Mouse (Mus musculus): Measurements from ENCODE around the gene 2210016L21Rik. TPM values are rescaled to one million over a fixed set of nuclear protein-coding genes. Genes with fewer than 3 reads are reported as not detected.
"Not testable (repeated sequence)": the region's sequence is repeated elsewhere in the genome, so short reads cannot be mapped to it uniquely, and the experiment has no call there.

The 2210016L21Rik gene
- total RNA-seq, 1 experiment: 16.7 TPM

DNA sequence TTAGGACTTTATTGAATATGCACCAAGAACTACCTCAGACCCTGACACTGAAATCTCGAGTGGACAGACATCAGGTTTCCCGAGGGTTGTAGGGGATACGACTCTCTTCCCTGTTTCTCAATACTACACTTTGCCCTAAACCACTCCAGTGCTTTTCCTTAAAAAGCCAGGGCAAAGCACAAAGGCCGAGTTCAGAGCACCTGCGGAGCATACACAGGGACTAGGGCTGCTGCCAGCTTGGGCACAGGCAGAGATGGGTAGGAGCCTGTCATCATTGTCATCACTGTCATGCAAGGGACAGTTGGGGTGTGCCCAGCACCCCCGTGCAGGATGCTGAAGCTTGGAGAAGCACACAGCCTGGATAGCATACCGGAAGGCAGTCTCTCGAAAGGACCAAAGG lies 8.8 kb upstream of the 2210016L21Rik start:
- TF ChIP-seq MAFK (IDR thresholded peaks at IDR 0.05; ENCODE audit: insufficient read depth, low read depth, low read length) (no peak), ZNF384 (IDR thresholded peaks at IDR 0.05; ENCODE audit: low read depth, low read length) (no peak), CHD2 (IDR thresholded peaks at IDR 0.05; ENCODE audit: low read depth, low read length) (no peak), HCFC1 (IDR thresholded peaks at IDR 0.05; ENCODE audit: borderline replicate concordance, insufficient read depth, low read length) (no peak), ZC3H11A (IDR thresholded peaks at IDR 0.05; ENCODE audit: borderline replicate concordance, low read depth, low read length) (no peak)
- no peak for DNase-seq (ENCODE audit: low read depth, low spot score)
- H3K4me3 ChIP-seq (ENCODE audit: insufficient read depth in 1 of 2, low read depth in 1 of 2, low read length in 2 of 2, poor library complexity in 1 of 2, severe bottlenecking in 1 of 2): no peak overlapping the region
- no peak overlapping the region for H3K9ac ChIP-seq (ENCODE audit: insufficient read depth, low read depth, low read length, poor library complexity, severe bottlenecking)
- in situ Hi-C loops (cut with MboI; ENCODE audit: low sequenced_read_pairs in 2 of 2, unreplicated experiment in 2 of 2): no loop called here
- H3K27ac ChIP-seq (ENCODE audit: insufficient read depth, low read depth, low read length, poor library complexity, severe bottlenecking): no peak overlapping the region
- H3K9me3 ChIP-seq (ENCODE audit: control insufficient read depth, insufficient read depth, low read depth, low read length): no peaks in the 10 kb centered on the region
- H3K4me1 ChIP-seq (ENCODE audit: control insufficient read depth in 2 of 2, insufficient read depth in 2 of 2, low read length in 2 of 2, poor library complexity in 1 of 2): peaks cover 8 to 20% of the 10 kb centered on the region in 2 experiments; a peak in 3 of 4 replicates
- H3K36me3 ChIP-seq (ENCODE audit: control insufficient read depth, insufficient read depth, low read length, poor library complexity, severe bottlenecking): no peaks in the 10 kb centered on the region

GRCm38 (mm10) chr5:114935838-114936237 lies 6.1 kb upstream of the 2210016L21Rik start:
- Histone ChIP-seq H3K36me3 (ENCODE audit: control insufficient read depth, insufficient read depth, low read length, poor library complexity, severe bottlenecking) (no peaks in the 10 kb centered on the region), H3K9ac (ENCODE audit: insufficient read depth, low read depth, low read length, poor library complexity, severe bottlenecking) (no peak overlapping the region), H3K9me3 (ENCODE audit: control insufficient read depth, insufficient read depth, low read depth, low read length) (no peaks in the 10 kb centered on the region), H3K27ac (ENCODE audit: insufficient read depth, low read depth, low read length, poor library complexity, severe bottlenecking) (no peak overlapping the region), H3K4me3 (ENCODE audit: insufficient read depth in 1 of 2, low read depth in 1 of 2, low read length in 2 of 2, poor library complexity in 1 of 2, severe bottlenecking in 1 of 2) (no peak overlapping the region), H3K4me1 (ENCODE audit: control insufficient read depth in 2 of 2, insufficient read depth in 2 of 2, low read length in 2 of 2, poor library complexity in 1 of 2) (peaks cover 8 to 20% of the 10 kb centered on the region in 2 experiments; a peak in 3 of 4 replicates)
- DNase-seq (ENCODE audit: low read depth, low spot score): no peak
- TF ChIP-seq HCFC1 (IDR thresholded peaks at IDR 0.05; ENCODE audit: borderline replicate concordance, insufficient read depth, low read length): no peak
- TF ChIP-seq ZNF384 (IDR thresholded peaks at IDR 0.05; ENCODE audit: low read depth, low read length): no peak
- in situ Hi-C loops (cut with MboI; ENCODE audit: low sequenced_read_pairs in 2 of 2, unreplicated experiment in 2 of 2): no loop called here

DNA sequence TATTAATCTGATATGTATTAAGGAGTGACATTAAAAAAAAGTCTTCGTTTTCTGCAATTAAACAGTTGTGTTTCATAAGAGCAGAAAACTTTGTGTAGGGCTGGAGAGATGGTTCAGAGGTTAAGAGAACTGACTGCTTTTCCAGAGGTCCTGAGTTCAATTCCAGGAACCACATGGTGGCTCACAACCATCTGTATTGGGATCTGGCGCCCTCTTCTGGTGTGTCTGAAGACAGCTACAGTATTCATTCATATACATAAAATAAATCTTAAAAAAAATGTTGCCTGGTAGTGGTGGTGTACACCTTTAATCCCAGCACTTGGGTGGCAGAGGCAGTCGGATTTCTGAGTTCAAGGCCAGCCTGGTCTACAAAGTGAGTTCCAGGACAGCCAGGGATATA lies 820 bp upstream of the 2210016L21Rik start:
- H3K9ac ChIP-seq (ENCODE audit: insufficient read depth, low read depth, low read length, poor library complexity, severe bottlenecking); DNase-seq (ENCODE audit: low read depth, low spot score); H3K9me3 ChIP-seq (ENCODE audit: control insufficient read depth, insufficient read depth, low read depth, low read length); in situ Hi-C loops (cut with MboI; ENCODE audit: low sequenced_read_pairs in 2 of 2, unreplicated experiment in 2 of 2); H3K4me3 ChIP-seq (ENCODE audit: insufficient read depth in 1 of 2, low read depth in 1 of 2, low read length in 2 of 2, poor library complexity in 1 of 2, severe bottlenecking in 1 of 2); H3K36me3 ChIP-seq (ENCODE audit: control insufficient read depth, insufficient read depth, low read length, poor library complexity, severe bottlenecking); H3K27ac ChIP-seq (ENCODE audit: insufficient read depth, low read depth, low read length, poor library complexity, severe bottlenecking): not testable (repeated sequence)
- H3K4me1 ChIP-seq (ENCODE audit: control insufficient read depth in 2 of 2, insufficient read depth in 2 of 2, low read length in 2 of 2, poor library complexity in 1 of 2): peaks cover 8 to 11% of the 10 kb centered on the region in 2 experiments; a peak in 3 of 4 replicates

DNA sequence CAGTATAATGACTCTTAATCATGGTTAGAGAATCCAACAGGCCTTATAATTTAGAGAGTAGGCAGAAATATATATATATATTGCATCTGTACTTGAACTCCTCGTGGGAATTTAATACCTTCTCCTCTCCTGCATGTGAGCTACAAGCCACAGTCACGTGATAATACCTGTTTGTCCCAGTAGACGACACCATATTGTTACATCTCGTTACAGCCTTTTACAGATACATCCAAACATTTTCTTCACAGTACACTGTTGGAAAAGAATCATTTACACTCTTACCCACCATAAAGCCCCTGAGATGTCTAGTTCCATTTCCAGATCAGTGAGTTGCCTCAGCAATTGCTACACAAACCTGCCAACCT lies 790 bp downstream of the 2210016L21Rik start:
- no peaks in the 10 kb centered on the region for H3K9me3 ChIP-seq (ENCODE audit: control insufficient read depth, insufficient read depth, low read depth, low read length)
- peaks cover 0 to 3% of the 10 kb centered on the region in 2 experiments; a peak in 2 of 4 replicates for H3K4me1 ChIP-seq (ENCODE audit: control insufficient read depth in 2 of 2, insufficient read depth in 2 of 2, low read length in 2 of 2, poor library complexity in 1 of 2)
- TF ChIP-seq HCFC1 (IDR thresholded peaks at IDR 0.05; ENCODE audit: borderline replicate concordance, insufficient read depth, low read length) (no peak), CHD2 (IDR thresholded peaks at IDR 0.05; ENCODE audit: low read depth, low read length) (no peak)
- peak overlapping the region; percentile 91 to 97 for H3K4me3 ChIP-seq (ENCODE audit: insufficient read depth in 1 of 2, low read depth in 1 of 2, low read length in 2 of 2, poor library complexity in 1 of 2, severe bottlenecking in 1 of 2)
- H3K27ac ChIP-seq (ENCODE audit: insufficient read depth, low read depth, low read length, poor library complexity, severe bottlenecking): no peak overlapping the region
- in situ Hi-C loops (cut with MboI; ENCODE audit: low sequenced_read_pairs in 2 of 2, unreplicated experiment in 2 of 2): no loop called here
- peaks cover 23% of the 10 kb centered on the region for H3K36me3 ChIP-seq (ENCODE audit: control insufficient read depth, insufficient read depth, low read length, poor library complexity, severe bottlenecking)
- peak overlapping the region; percentile 94 for H3K9ac ChIP-seq (ENCODE audit: insufficient read depth, low read depth, low read length, poor library complexity, severe bottlenecking)
- no peak for DNase-seq (ENCODE audit: low read depth, low spot score)

DNA sequence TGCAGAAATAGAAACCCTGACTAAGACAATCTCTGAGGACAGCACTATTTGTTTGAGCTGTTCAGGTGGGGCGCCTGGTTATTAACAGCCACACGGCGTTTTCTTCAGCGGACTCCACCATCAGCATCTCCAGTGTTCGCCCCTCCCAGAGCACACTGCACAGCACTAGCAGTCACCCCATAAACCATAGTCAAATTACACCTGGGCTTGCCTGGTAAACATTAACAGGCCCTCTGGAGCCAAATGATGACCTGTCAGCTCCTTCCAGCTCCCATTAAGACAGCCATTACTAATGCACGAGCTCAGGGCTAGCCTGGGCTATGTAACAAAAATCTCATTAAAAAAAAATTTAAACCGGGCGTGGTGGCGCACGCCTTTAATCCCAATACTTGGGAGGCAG lies 3.1 kb downstream of the 2210016L21Rik start:
- DNase-seq (ENCODE audit: low read depth, low spot score): no peak
- no peak for TF ChIP-seq HCFC1 (IDR thresholded peaks at IDR 0.05; ENCODE audit: borderline replicate concordance, insufficient read depth, low read length)
- no peak for TF ChIP-seq ZNF384 (IDR thresholded peaks at IDR 0.05; ENCODE audit: low read depth, low read length)
- TF ChIP-seq MAFK (IDR thresholded peaks at IDR 0.05; ENCODE audit: insufficient read depth, low read depth, low read length): no peak
- TF ChIP-seq CHD2 (IDR thresholded peaks at IDR 0.05; ENCODE audit: low read depth, low read length): no peak
- TF ChIP-seq ZC3H11A (IDR thresholded peaks at IDR 0.05; ENCODE audit: borderline replicate concordance, low read depth, low read length): no peak
- peaks cover 41% of the 10 kb centered on the region for H3K36me3 ChIP-seq (ENCODE audit: control insufficient read depth, insufficient read depth, low read length, poor library complexity, severe bottlenecking)
- no peak overlapping the region for H3K9ac ChIP-seq (ENCODE audit: insufficient read depth, low read depth, low read length, poor library complexity, severe bottlenecking)
- H3K4me1 ChIP-seq (ENCODE audit: control insufficient read depth in 2 of 2, insufficient read depth in 2 of 2, low read length in 2 of 2, poor library complexity in 1 of 2): peaks cover 0 to 3% of the 10 kb centered on the region in 2 experiments; a peak in 2 of 4 replicates
- no peaks in the 10 kb centered on the region for H3K9me3 ChIP-seq (ENCODE audit: control insufficient read depth, insufficient read depth, low read depth, low read length)
- in situ Hi-C loops (cut with MboI; ENCODE audit: low sequenced_read_pairs in 2 of 2, unreplicated experiment in 2 of 2): no loop called here
- H3K4me3 ChIP-seq (ENCODE audit: insufficient read depth in 1 of 2, low read depth in 1 of 2, low read length in 2 of 2, poor library complexity in 1 of 2, severe bottlenecking in 1 of 2): no peak overlapping the region
- H3K27ac ChIP-seq (ENCODE audit: insufficient read depth, low read depth, low read length, poor library complexity, severe bottlenecking): no peak overlapping the region
